8 mouse cellular contexts compared by ENCODE assay signal in the genomic region with DNA sequence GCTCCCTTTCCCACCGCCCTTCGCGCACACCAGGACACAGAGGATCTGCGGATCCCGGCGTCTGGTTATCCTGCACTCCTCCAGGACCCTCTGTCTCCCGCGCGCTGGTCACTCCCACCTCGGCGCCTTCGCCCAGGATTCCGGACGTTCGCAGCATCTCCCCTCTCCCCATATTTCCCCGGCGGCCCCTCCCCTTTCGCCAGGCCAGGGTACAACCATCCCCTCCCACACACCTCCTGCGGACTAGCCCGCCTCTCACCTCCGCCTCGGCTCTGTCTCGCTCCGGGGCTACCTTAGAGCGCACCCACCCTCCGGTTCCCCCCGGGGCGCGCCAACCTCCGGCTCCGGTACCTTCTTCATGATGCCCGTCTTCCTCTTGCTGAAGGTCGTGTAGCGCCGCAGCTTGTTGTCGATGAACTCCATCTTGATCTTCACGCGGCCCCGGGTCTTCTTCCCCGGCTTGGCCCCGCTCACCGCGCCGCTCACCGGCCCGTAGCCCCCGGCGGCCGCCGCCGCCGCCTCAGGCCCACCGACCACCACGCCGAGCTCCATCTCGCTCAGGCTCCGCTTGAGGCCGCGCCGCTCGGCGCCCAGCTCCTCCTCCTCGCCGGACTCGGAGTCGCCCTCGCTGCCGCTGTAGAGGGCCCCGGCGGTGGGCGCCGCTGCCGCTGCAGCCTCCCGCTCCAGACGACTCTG. TPM values are rescaled to one million over a fixed set of nuclear protein-coding genes. Genes with fewer than 3 reads are reported as not detected.
DNase-seq lines count a peak whose midpoint lies in the region; ATAC-seq lines count a peak whose summit lies in the region.

No protein-coding gene starts in this region.

- H3K4me1 ChIP-seq in embryonic facial prominence, embryonic 14.5 days (ENCODE audit: control insufficient read depth, insufficient read depth, low read length), result peaks cover 32% of the 10 kb centered on the region
- H3K4me1 ChIP-seq in hindbrain, embryonic 14.5 days (replicated peaks; ENCODE audit: control insufficient read depth, insufficient read depth, low read length), result peaks cover 29% of the 10 kb centered on the region
- H3K4me1 ChIP-seq in liver, embryonic 13.5 days (replicated peaks), result peaks cover 46% of the 10 kb centered on the region
- H3K4me1 ChIP-seq in neural tube, embryonic 13.5 days (replicated peaks), result peaks cover 45% of the 10 kb centered on the region

- peak overlapping the region; percentile 91 for H3K4me3 ChIP-seq in embryonic facial prominence, embryonic 14.5 days (ENCODE audit: low read depth, low read length)
- peak overlapping the region; percentile 99 for H3K4me3 ChIP-seq in hindbrain, embryonic 14.5 days (replicated peaks; ENCODE audit: low read length)
- H3K4me3 ChIP-seq in liver, embryonic 13.5 days (replicated peaks), result peak overlapping the region; percentile 94
- H3K4me3 ChIP-seq in neural tube, embryonic 13.5 days, result peak overlapping the region; percentile 98

- peak overlapping the region; percentile 98 for H3K9ac ChIP-seq in embryonic facial prominence, embryonic 14.5 days (ENCODE audit: low read depth, low read length)
- H3K9ac ChIP-seq in hindbrain, embryonic 14.5 days, result peak overlapping the region; percentile 99
- peak overlapping the region; percentile 98 for H3K9ac ChIP-seq in liver, embryonic 13.5 days
- H3K9ac ChIP-seq in neural tube, embryonic 13.5 days, result peak overlapping the region; percentile 99

- no peaks in the 10 kb centered on the region for H3K9me3 ChIP-seq in embryonic facial prominence, embryonic 14.5 days (ENCODE audit: control insufficient read depth, low read length)
- H3K9me3 ChIP-seq in hindbrain, embryonic 14.5 days (ENCODE audit: control insufficient read depth, low read length), result no peaks in the 10 kb centered on the region
- H3K9me3 ChIP-seq in liver, embryonic 13.5 days (replicated peaks), result no peaks in the 10 kb centered on the region
- H3K9me3 ChIP-seq in neural tube, embryonic 13.5 days, result no peaks in the 10 kb centered on the region

- H3K36me3 ChIP-seq in embryonic facial prominence, embryonic 14.5 days (ENCODE audit: control insufficient read depth, insufficient read depth, low read length), result peaks cover 23% of the 10 kb centered on the region
- H3K36me3 ChIP-seq in hindbrain, embryonic 14.5 days (replicated peaks; ENCODE audit: control insufficient read depth, insufficient read depth), result peaks cover 25% of the 10 kb centered on the region
- H3K36me3 ChIP-seq in liver, embryonic 13.5 days, result peaks cover 25% of the 10 kb centered on the region
- H3K36me3 ChIP-seq in neural tube, embryonic 13.5 days, result peaks cover 22% of the 10 kb centered on the region

- H3K27me3 ChIP-seq in embryonic facial prominence, embryonic 14.5 days (replicated peaks; ENCODE audit: control insufficient read depth, insufficient read depth, low read length), result no peaks in the 10 kb centered on the region
- no peaks in the 10 kb centered on the region for H3K27me3 ChIP-seq in hindbrain, embryonic 14.5 days (ENCODE audit: control insufficient read depth, insufficient read depth, low read length)
- no peaks in the 10 kb centered on the region for H3K27me3 ChIP-seq in liver, embryonic 13.5 days
- no peaks in the 10 kb centered on the region for H3K27me3 ChIP-seq in neural tube, embryonic 13.5 days

- no peak for ATAC-seq in embryonic facial prominence, embryonic 14.5 days (ENCODE audit: low read depth)
- ATAC-seq in hindbrain, embryonic 14.5 days (ENCODE audit: low FRiP score), result no peak; the same call in 1 of the 2 replicates
- ATAC-seq in liver, embryonic 13.5 days (ENCODE audit: low read depth), result peak; percentile 2; the same call in 1 of the 2 replicates
- peak; percentile 9 for ATAC-seq in neural tube, embryonic 13.5 days (ENCODE audit: low read depth)

- DNase-seq in kidney, adult 11 months, result peak; percentile 36
- no peak for DNase-seq in kidney, postnatal 14 days
- peak; percentile 75 for DNase-seq in adrenal gland, adult 2 months
- DNase-seq in embryonic facial prominence, embryonic 14.5 days (ENCODE audit: low spot score), result peak; percentile 29
- no peak for DNase-seq in hindbrain, embryonic 14.5 days (ENCODE audit: low spot score)
- peak; percentile 16 for DNase-seq in liver, embryonic 13.5 days
- peak; percentile 75 for DNase-seq in thymus, postnatal 4 days

- peak overlapping the region; percentile 92 for H3K4me2 ChIP-seq in embryonic facial prominence, embryonic 14.5 days (ENCODE audit: low read depth, low read length)
- peak overlapping the region; percentile 74 for H3K4me2 ChIP-seq in hindbrain, embryonic 14.5 days (replicated peaks)
- peak overlapping the region; percentile 99 for H3K4me2 ChIP-seq in liver, embryonic 13.5 days
- H3K4me2 ChIP-seq in neural tube, embryonic 13.5 days, result peak overlapping the region; percentile 94

- under 1% methylated on average over 63 of the region's 75 CpGs for WGBS in embryonic facial prominence, embryonic 14.5 days
- under 1% methylated on average over 65 of the region's 75 CpGs for WGBS in hindbrain, embryonic 14.5 days
- under 1% methylated on average over 73 of the region's 75 CpGs for WGBS in liver, embryonic 13.5 days (ENCODE audit: insufficient replicate concordance)
- under 1% methylated on average over 74 of the region's 75 CpGs for whole genome bisulfite sequencing in neural tube, embryonic 13.5 days

- peak overlapping the region; percentile 91 for H3K27ac ChIP-seq in embryonic facial prominence, embryonic 14.5 days (replicated peaks; ENCODE audit: low read depth, low read length)
- H3K27ac ChIP-seq in hindbrain, embryonic 14.5 days, result peak overlapping the region; percentile 93
- peak overlapping the region; percentile 88; the same call in 1 of the 2 replicates for H3K27ac ChIP-seq in liver, embryonic 13.5 days
- peak overlapping the region; percentile 95 for H3K27ac ChIP-seq in neural tube, embryonic 13.5 days (replicated peaks)

RNA-seq across cellular contexts. Expression of a gene that starts 0.8 kb away (rescaled TPM):
- 10 to 100 TPM; 35.6 to 45.2 TPM for total RNA-seq in adrenal gland, adult 2 months (2021)
- polyA plus RNA-seq in adrenal gland, adult 2 months (2012; rRNA removed), result 178 and 199 TPM in 2 replicates
- polyA plus RNA-seq in embryonic facial prominence, embryonic 14.5 days (2014; fragmentation: Nextera tagmentation; extraction: Ambion mirVana), result 10.5 and 14.0 TPM in 2 replicates
- 5.2 and 6.5 TPM in 2 replicates for polyA plus RNA-seq in hindbrain, embryonic 14.5 days (2014; fragmentation: Nextera tagmentation; extraction: Ambion mirVana)
- 2.9 and 3.2 TPM in 2 replicates for polyA plus RNA-seq in liver, embryonic 13.5 days (2015; fragmentation: Nextera tagmentation; extraction: Ambion mirVana)
- 4.7 and 5.4 TPM in 2 replicates for polyA plus RNA-seq in neural tube, embryonic 13.5 days (2015; fragmentation: Nextera tagmentation; extraction: Ambion mirVana)

RNA-seq across cellular contexts. Expression of a gene that starts 8.9 kb away (rescaled TPM):
- 10 to 100 TPM; 20.0 to 23.1 TPM for total RNA-seq in adrenal gland, adult 2 months (2021)
- polyA plus RNA-seq in adrenal gland, adult 2 months (2012; rRNA removed), result 42.3 and 48.0 TPM in 2 replicates
- polyA plus RNA-seq in embryonic facial prominence, embryonic 14.5 days (2014; fragmentation: Nextera tagmentation; extraction: Ambion mirVana), result 5.5 and 6.0 TPM in 2 replicates
- polyA plus RNA-seq in hindbrain, embryonic 14.5 days (2014; fragmentation: Nextera tagmentation; extraction: Ambion mirVana), result 14.6 and 14.7 TPM in 2 replicates
- 0.44 and 0.84 TPM in 2 replicates for polyA plus RNA-seq in liver, embryonic 13.5 days (2015; fragmentation: Nextera tagmentation; extraction: Ambion mirVana)
- polyA plus RNA-seq in neural tube, embryonic 13.5 days (2015; fragmentation: Nextera tagmentation; extraction: Ambion mirVana), result 16.4 and 17.0 TPM in 2 replicates

RNA-seq across cellular contexts. Expression of a gene that starts 58.6 kb away (rescaled TPM):
- total RNA-seq in adrenal gland, adult 2 months (2021), result 1 to 10 TPM; 3.7 to 6.1 TPM
- polyA plus RNA-seq in adrenal gland, adult 2 months (2012; rRNA removed), result 3.6 and 3.7 TPM in 2 replicates
- 34.5 and 36.9 TPM in 2 replicates for polyA plus RNA-seq in embryonic facial prominence, embryonic 14.5 days (2014; fragmentation: Nextera tagmentation; extraction: Ambion mirVana)
- 16.0 and 16.6 TPM in 2 replicates for polyA plus RNA-seq in hindbrain, embryonic 14.5 days (2014; fragmentation: Nextera tagmentation; extraction: Ambion mirVana)
- polyA plus RNA-seq in liver, embryonic 13.5 days (2015; fragmentation: Nextera tagmentation; extraction: Ambion mirVana), result 34.6 and 35.1 TPM in 2 replicates
- polyA plus RNA-seq in neural tube, embryonic 13.5 days (2015; fragmentation: Nextera tagmentation; extraction: Ambion mirVana), result 19.0 and 19.2 TPM in 2 replicates

Comparison
In these comparisons a context has a peak if more than half of its experiments do, and no peak if none do; other contexts are left out.
1. DNase-seq: peak in kidney, adult 11 months (single experiment), adrenal gland, adult 2 months (single experiment), embryonic facial prominence, embryonic 14.5 days (single experiment), liver, embryonic 13.5 days (single experiment) and thymus, postnatal 4 days (single experiment); none in kidney, postnatal 14 days (single experiment) and hindbrain, embryonic 14.5 days (single experiment).
2. ATAC-seq: peak in liver, embryonic 13.5 days (single experiment) and neural tube, embryonic 13.5 days (single experiment); none in embryonic facial prominence, embryonic 14.5 days (single experiment) and hindbrain, embryonic 14.5 days (single experiment).
3. RNA of a gene that starts 0.8 kb away (polyA plus RNA-seq): 178 to 199 TPM in adrenal gland, adult 2 months; 10.5 to 14.0 TPM in embryonic facial prominence, embryonic 14.5 days, 5.2 to 6.5 TPM in hindbrain, embryonic 14.5 days, 4.7 to 5.4 TPM in neural tube, embryonic 13.5 days and 2.9 to 3.2 TPM in liver, embryonic 13.5 days; every median in the first group is over 10 times any median in the second.
4. Peak in every context shown above with its lines, with median percentiles within 50 percentile points of each other: H3K27ac ChIP-seq, H3K4me2 ChIP-seq, H3K4me3 ChIP-seq and H3K9ac ChIP-seq.